Mouse (Mus musculus) lung, postnatal 0 days (tissue): ENCODE data around the gene Cyp11a1. TPM values are rescaled to one million over a fixed set of nuclear protein-coding genes. Genes with fewer than 3 reads are reported as not detected.
A peak's percentile ranks its signal among the peaks of the same experiment; 100 is the strongest.

Experiments
- ATAC-seq: fragments of 200-750 bp; cut with Nextera tagmentation; 2 replicates; pipeline ENCODE4 v1.8.0; 2017; ENCODE audit warnings: moderate library complexity
- DNase-seq: peaks from one replicate; pipeline ENCODE4 v3.0.0-alpha.2; 2016; ENCODE audit warnings: low spot score
- H3K27ac ChIP-seq: fragments of 300-500 bp; sonication (generic); 2 replicates; pipeline ENCODE4 v1.5.1; 2014; ENCODE audit warnings: antibody characterized with exemption, mild to moderate bottlenecking, low read length, mixed read lengths
- H3K27me3 ChIP-seq: fragments of 300-500 bp; sonication (generic); replicated peaks from 2 replicates; pipeline ENCODE4 v1.6.1; 2014; ENCODE audit warnings: low read length, mixed read lengths; ENCODE audit not compliant: insufficient read depth
- H3K36me3 ChIP-seq: fragments of 300-500 bp; sonication (generic); 2 replicates; pipeline ENCODE4 v1.6.1; 2014; ENCODE audit warnings: low read length, mixed read lengths; ENCODE audit not compliant: insufficient read depth
- H3K4me1 ChIP-seq: fragments of 300-500 bp; sonication (generic); 2 replicates; pipeline ENCODE4 v1.6.1; 2014; ENCODE audit warnings: antibody characterized with exemption, low read depth, low read length, mixed read lengths; ENCODE audit not compliant: insufficient read depth
- H3K4me2 ChIP-seq: fragments of 300-500 bp; sonication (generic); replicated peaks from 2 replicates; pipeline ENCODE4 v1.6.1; 2014; ENCODE audit warnings: low read depth, mild to moderate bottlenecking, low read length, moderate library complexity, mixed read lengths
- H3K4me3 ChIP-seq: fragments of 300-500 bp; sonication (generic); 2 replicates; pipeline ENCODE4 v1.5.1; 2014; ENCODE audit warnings: low read depth, low read length
- H3K9ac ChIP-seq: fragments of 300-500 bp; sonication (generic); replicated peaks from 2 replicates; pipeline ENCODE4 v1.6.1; 2014; ENCODE audit warnings: low read depth, mild to moderate bottlenecking
- H3K9me3 ChIP-seq: fragments of 300-500 bp; sonication (generic); 2 replicates; pipeline ENCODE4 v1.6.1; 2016; ENCODE audit warnings: low read length, mixed read lengths
- CTCF ChIP-seq: IDR thresholded peaks from 2 replicates; pipeline ENCODE4 v1.5.1; 2016; ENCODE audit warnings: antibody characterized with exemption, mild to moderate bottlenecking
- EP300 ChIP-seq: IDR thresholded peaks from 2 replicates; pipeline ENCODE4 v1.6.1; 2016; ENCODE audit warnings: antibody characterized with exemption, mild to moderate bottlenecking, control low read depth
- WGBS: fragments of 180-500 bp; shearing (Covaris S2); extraction: QIAGEN DNeasy Blood & Tissue Kit; methylation state at CpG from one replicate; pipeline ENCODE4 v1.1.7; 2014; 5-methylcytosine and 5-hydroxymethylcytosine counted together
- polyA plus RNA-seq: library from polyadenylated mRNA; unstranded; fragments of >200 nt; fragmentation: Nextera tagmentation; extraction: Ambion mirVana; gene quantifications from 2 replicates; pipeline ENCODE4 v1.2.1, GENCODE M21; 2015

Gene Cyp11a1
- polyA plus RNA-seq, 1 experiment from 2014 or later, result 1.2 TPM

DNA sequence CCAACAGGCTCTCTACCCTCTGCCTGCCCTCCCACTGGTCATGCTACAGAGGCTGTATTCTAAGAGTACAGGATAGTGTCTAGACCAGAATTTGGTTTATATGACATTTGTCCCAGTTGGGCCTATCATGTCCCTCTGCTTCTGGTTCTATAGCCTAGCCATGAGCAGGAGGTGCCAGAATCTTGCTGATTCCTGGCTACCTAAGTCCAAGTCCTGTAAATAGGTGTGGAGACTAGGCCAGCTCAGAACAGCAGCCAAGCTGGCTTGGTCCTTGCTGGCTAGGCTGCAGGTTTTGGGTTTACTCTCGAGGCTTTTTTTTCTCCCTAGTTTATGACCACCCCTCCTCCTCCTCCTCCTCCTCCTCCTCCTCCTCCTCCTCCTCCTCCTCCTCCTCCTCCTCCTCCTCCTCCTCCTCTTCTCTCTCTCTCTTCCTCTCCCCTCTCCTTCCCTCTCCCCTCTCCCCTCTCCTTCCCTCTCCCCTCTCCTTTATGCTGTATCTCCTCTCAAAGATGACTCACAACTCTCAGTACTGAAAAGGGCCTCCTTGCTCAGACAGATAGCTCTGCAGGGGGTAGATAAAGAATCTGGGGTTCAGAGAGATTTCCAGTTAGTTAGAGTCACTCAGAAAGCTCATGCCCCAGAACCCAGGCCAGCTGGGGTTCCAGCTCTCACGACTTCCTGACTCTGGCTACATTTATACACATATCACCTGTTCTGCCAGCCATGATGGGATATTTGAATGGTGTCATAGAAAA is 21.4 kb downstream of the Cyp11a1 start:
- H3K27me3 ChIP-seq, result no peaks in the 10 kb centered on the region
- no peaks in the 10 kb centered on the region for H3K36me3 ChIP-seq
- H3K4me3 ChIP-seq, result no peak overlapping the region
- H3K9ac ChIP-seq, result no peak overlapping the region
- WGBS, result 37% methylated on average over 2 of the region's 2 CpGs
- no peak for DNase-seq
- TF ChIP-seq EP300 (no peak), CTCF (no peak)
- ATAC-seq, result no peak
- no peaks in the 10 kb centered on the region for H3K9me3 ChIP-seq
- no peak overlapping the region for H3K27ac ChIP-seq
- H3K4me1 ChIP-seq, result no peaks in the 10 kb centered on the region
- H3K4me2 ChIP-seq, result no peak overlapping the region

GRCm38 (mm10) chr9:58028841-58029240 is 22.6 kb downstream of the Cyp11a1 start:
- DNase-seq, result no peak
- Histone ChIP-seq H3K4me2 (no peak overlapping the region), H3K9ac (no peak overlapping the region), H3K4me1 (no peaks in the 10 kb centered on the region), H3K27ac (no peak overlapping the region), H3K36me3 (no peaks in the 10 kb centered on the region), H3K4me3 (no peak overlapping the region), H3K27me3 (no peaks in the 10 kb centered on the region), H3K9me3 (no peaks in the 10 kb centered on the region)
- ATAC-seq, result no peak
- no peak for TF ChIP-seq EP300
- no peak for TF ChIP-seq CTCF
- 58% methylated on average over 5 of the region's 5 CpGs for WGBS

DNA sequence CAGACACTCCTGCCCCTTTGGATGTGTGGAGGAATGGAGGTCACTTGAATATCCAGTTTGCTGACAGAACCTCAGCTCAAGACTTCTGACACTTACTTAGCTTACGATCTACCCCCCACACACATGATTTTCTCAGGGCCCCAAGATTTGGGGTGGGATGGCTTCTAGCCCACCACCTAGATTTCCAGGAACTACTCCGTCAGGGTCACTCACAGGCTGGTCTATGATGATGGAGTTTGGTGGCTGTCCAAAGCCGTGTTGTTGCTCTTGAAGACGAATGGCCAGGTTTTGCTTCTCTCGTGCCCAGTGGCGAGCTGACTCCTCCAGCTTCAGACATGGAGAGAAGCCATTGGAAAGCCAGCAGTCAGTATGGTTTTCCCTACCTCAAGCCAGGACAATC is 23.4 kb downstream of the Cyp11a1 start:
- Histone ChIP-seq H3K4me2 (no peak overlapping the region), H3K9me3 (no peaks in the 10 kb centered on the region), H3K4me3 (no peak overlapping the region), H3K4me1 (no peaks in the 10 kb centered on the region), H3K36me3 (no peaks in the 10 kb centered on the region), H3K27me3 (no peaks in the 10 kb centered on the region), H3K27ac (no peak overlapping the region), H3K9ac (no peak overlapping the region)
- ATAC-seq (no peak), DNase-seq (no peak)
- 79% methylated on average over 6 of the region's 6 CpGs for WGBS
- no peak for TF ChIP-seq CTCF
- TF ChIP-seq EP300, result no peak

GRCm38 (mm10) chr9:58031895-58032294 is 25.7 kb downstream of the Cyp11a1 start:
- Histone ChIP-seq H3K9me3 (no peaks in the 10 kb centered on the region), H3K36me3 (no peaks in the 10 kb centered on the region), H3K27me3 (no peaks in the 10 kb centered on the region), H3K4me1 (no peaks in the 10 kb centered on the region), H3K9ac (no peak overlapping the region), H3K27ac (no peak overlapping the region), H3K4me3 (no peak overlapping the region), H3K4me2 (no peak overlapping the region)
- no peak for DNase-seq
- 54% methylated on average over 5 of the region's 5 CpGs for WGBS
- no peak for TF ChIP-seq EP300
- no peak for TF ChIP-seq CTCF
- ATAC-seq, result no peak

DNA sequence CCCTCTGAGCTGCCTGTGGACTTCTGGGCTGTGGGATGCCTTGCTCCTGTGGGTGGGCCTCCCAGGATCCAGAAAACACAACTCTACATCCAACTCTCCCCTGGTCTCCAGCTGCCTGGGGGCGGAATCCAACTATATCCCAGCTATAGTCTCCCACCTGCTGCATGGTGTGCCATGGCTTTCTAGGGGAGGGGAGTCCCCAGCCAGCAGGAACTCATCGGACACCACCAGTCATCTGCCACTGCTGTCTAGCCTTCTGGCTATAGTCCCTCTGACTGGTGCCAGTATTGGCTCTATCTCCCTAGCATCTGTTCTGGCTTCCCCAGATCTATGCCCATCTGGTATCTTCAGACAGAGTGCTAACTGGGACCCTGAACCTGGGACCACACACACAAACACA is 29.3 kb downstream of the Cyp11a1 start:
- Histone ChIP-seq H3K9ac (no peak overlapping the region), H3K36me3 (no peaks in the 10 kb centered on the region), H3K27me3 (0 out of 2 replicates have a peak, but pooled peaks cover 3% of the 10 kb centered on the region), H3K9me3 (no peaks in the 10 kb centered on the region), H3K4me3 (no peak overlapping the region), H3K4me1 (no peaks in the 10 kb centered on the region), H3K4me2 (no peak overlapping the region), H3K27ac (no peak overlapping the region)
- TF ChIP-seq CTCF (no peak), EP300 (no peak)
- ATAC-seq (no peak), DNase-seq (no peak)
- WGBS, result 78% methylated on average over 1 of the region's 2 CpGs

DNA sequence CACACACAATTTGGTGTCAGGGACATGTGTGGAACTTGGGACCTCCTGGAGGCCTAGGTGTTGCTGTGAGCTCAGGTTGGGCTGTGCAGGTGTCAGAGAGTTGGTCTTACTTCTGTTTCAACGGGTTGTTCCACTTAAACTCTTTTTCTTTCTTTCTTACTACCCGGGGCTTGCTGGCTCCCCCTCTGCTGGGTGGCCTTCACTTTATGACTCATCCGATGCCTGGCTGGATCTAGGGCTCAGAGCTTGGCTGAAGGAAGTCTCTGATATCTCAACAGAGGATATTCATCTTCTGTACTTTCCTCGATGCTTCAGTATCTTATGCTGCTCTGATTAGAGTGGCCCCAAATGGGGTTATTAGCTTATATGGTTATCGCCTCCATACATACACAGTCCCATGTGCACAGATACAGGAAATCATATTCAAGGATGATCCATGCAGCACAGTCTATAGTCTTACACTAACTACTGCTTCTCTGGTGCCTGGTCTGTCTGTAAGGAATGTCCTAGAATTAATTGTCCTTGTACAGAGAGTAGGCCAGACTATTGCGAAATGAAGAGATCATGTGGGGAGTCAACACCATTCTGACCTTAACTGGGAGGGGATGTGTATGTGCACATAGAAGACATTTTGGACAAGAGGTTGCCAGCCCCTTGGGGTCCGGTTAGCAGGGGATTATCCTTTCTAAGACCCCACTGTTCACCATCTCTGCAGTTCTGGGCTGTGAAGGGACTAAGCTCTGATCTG is 29.9 kb downstream of the Cyp11a1 start:
- peak; percentile 18 for DNase-seq
- Histone ChIP-seq H3K27ac (no peak overlapping the region), H3K4me2 (no peak overlapping the region), H3K4me3 (no peak overlapping the region), H3K36me3 (no peaks in the 10 kb centered on the region), H3K9ac (no peak overlapping the region), H3K4me1 (no peaks in the 10 kb centered on the region), H3K9me3 (no peaks in the 10 kb centered on the region), H3K27me3 (0 out of 2 replicates have a peak, but pooled peaks cover 3% of the 10 kb centered on the region)
- WGBS, result 57% methylated on average over 7 of the region's 7 CpGs
- TF ChIP-seq CTCF, result no peak
- no peak for TF ChIP-seq EP300
- no peak for ATAC-seq
